Mouse (Mus musculus) cerebellum, postnatal 4 days (tissue): ENCODE data around the gene 4933402J07Rik.

Experiments
- DNase-seq, 2 experiments: peaks; one replicate each; pipeline ENCODE4 v3.0.0; 2022; ENCODE audit warnings: low spot score in 2 of 2, mixed read lengths in 1 of 2

4933402J07Rik gene

GRCm38 (mm10) chr8:87563553-87563952, at the start of gene 4933402J07Rik:
TSS of gene 4933402J07Rik (plus strand) at chr8:87563853.
- DNase-seq = no peak

- DNase-seq = no peak
These were observed 46.5 kb upstream of the 4933402J07Rik start for GRCm38 (mm10) chr8:87517132-87517531.

- no peak for DNase-seq
These were observed 38.6 kb upstream of the 4933402J07Rik start for GRCm38 (mm10) chr8:87525006-87525405.

GRCm38 (mm10) chr8:87531176-87531575, 32.5 kb upstream of the 4933402J07Rik start:
- no peak for DNase-seq

- no peak for DNase-seq
These were observed 30.2 kb upstream of the 4933402J07Rik start for GRCm38 (mm10) chr8:87533476-87533875.

GRCm38 (mm10) chr8:87534846-87535245, 28.8 kb upstream of the 4933402J07Rik start:
- no peak for DNase-seq

- peak; percentile 78 to 86 for DNase-seq
These were observed 26.9 kb upstream of the 4933402J07Rik start for GRCm38 (mm10) chr8:87536615-87537329.

GRCm38 (mm10) chr8:87539829-87540394, 23.7 kb upstream of the 4933402J07Rik start:
- peak in 1 of 2 experiments; percentile 31 for DNase-seq

- DNase-seq = no peak
These were observed 13.8 kb upstream of the 4933402J07Rik start for GRCm38 (mm10) chr8:87549881-87550280.

- DNase-seq = no peak
These were observed 10.9 kb upstream of the 4933402J07Rik start for GRCm38 (mm10) chr8:87552801-87553200.

GRCm38 (mm10) chr8:87560801-87561200, 2.9 kb upstream of the 4933402J07Rik start:
- no peak for DNase-seq

- DNase-seq = no peak
These were observed 5.5 kb downstream of the 4933402J07Rik start for GRCm38 (mm10) chr8:87569203-87569602.

GRCm38 (mm10) chr8:87569706-87570563, 6.3 kb downstream of the 4933402J07Rik start:
- no peak for DNase-seq

- DNase-seq = no peak
These were observed 6.9 kb downstream of the 4933402J07Rik start for GRCm38 (mm10) chr8:87570564-87570855.

GRCm38 (mm10) chr8:87570880-87571279, 7.2 kb downstream of the 4933402J07Rik start:
- DNase-seq = no peak

GRCm38 (mm10) chr8:87594272-87594671, 30.6 kb downstream of the 4933402J07Rik start:
- DNase-seq = peak; percentile 55 to 77

- no peak for DNase-seq
These were observed 39.1 kb downstream of the 4933402J07Rik start for GRCm38 (mm10) chr8:87602731-87603130.

GRCm38 (mm10) chr8:87609110-87609509, 45.5 kb downstream of the 4933402J07Rik start:
- no peak for DNase-seq

- no peak for DNase-seq
These were observed 46.1 kb downstream of the 4933402J07Rik start for GRCm38 (mm10) chr8:87609651-87610192.

- peak in 1 of 2 experiments; percentile 27 for DNase-seq
These were observed 50.0 kb downstream of the 4933402J07Rik start for GRCm38 (mm10) chr8:87613701-87614100.

- DNase-seq = peak in 1 of 2 experiments; percentile 42
These were observed 55.5 kb downstream of the 4933402J07Rik start for GRCm38 (mm10) chr8:87619118-87619517.

- no peak for DNase-seq
These were observed 55.9 kb downstream of the 4933402J07Rik start for GRCm38 (mm10) chr8:87619529-87619928.
